Comparison of ENCODE assay signal across 32 mouse cellular contexts in genomic region chr13:105008891-105009290, GRCm38 (mm10). TPM values are rescaled to one million over a fixed set of nuclear protein-coding genes. Genes with fewer than 3 reads are reported as not detected.
"Had no signal": no experiment of that assay in that cellular context is flagged by ENCODE, and none has a peak within 500 bp of the region (broad histone marks: within the 10 kb centered on the region; RNA-seq: fewer than 3 reads in every experiment).

No protein-coding gene starts in this region.

- H3K9ac ChIP-seq: limb, embryonic 12.5 days; limb, embryonic 13.5 days; limb, embryonic 15.5 days; liver, embryonic 12.5 days; liver, embryonic 13.5 days; liver, embryonic 14.5 days; liver, embryonic 15.5 days; liver, postnatal 0 days; lung, embryonic 14.5 days; lung, embryonic 15.5 days; midbrain, embryonic 12.5 days; midbrain, embryonic 13.5 days; midbrain, embryonic 15.5 days; neural tube, embryonic 12.5 days had no signal

- H3K4me1 ChIP-seq: limb, embryonic 10.5 days; limb, embryonic 12.5 days; limb, embryonic 13.5 days; limb, embryonic 15.5 days; liver, embryonic 12.5 days; liver, embryonic 13.5 days; liver, embryonic 15.5 days; lung, embryonic 15.5 days; megakaryocyte, embryonic 14.5 days; midbrain, embryonic 12.5 days; midbrain, embryonic 13.5 days; midbrain, embryonic 15.5 days; neural tube, embryonic 12.5 days had no signal

- H3K27ac ChIP-seq: left cerebral cortex, adult 2 months; limb, embryonic 10.5 days; limb, embryonic 12.5 days; limb, embryonic 13.5 days; limb, embryonic 15.5 days; liver, embryonic 12.5 days; liver, embryonic 13.5 days; liver, embryonic 14.5 days; liver, embryonic 15.5 days; lung, embryonic 15.5 days; macrophage; midbrain, embryonic 12.5 days; midbrain, embryonic 13.5 days; midbrain, embryonic 15.5 days; neural tube, embryonic 12.5 days had no signal

- H3K27me3 ChIP-seq: limb, embryonic 12.5 days; limb, embryonic 13.5 days; limb, embryonic 15.5 days; liver, embryonic 12.5 days; liver, embryonic 13.5 days; liver, embryonic 15.5 days; lung, embryonic 15.5 days; megakaryocyte, embryonic 14.5 days; midbrain, embryonic 12.5 days; midbrain, embryonic 13.5 days; midbrain, embryonic 15.5 days; neural tube, embryonic 12.5 days had no signal

- H3K4me3 ChIP-seq: left cerebral cortex, adult 2 months; limb, embryonic 10.5 days; limb, embryonic 12.5 days; limb, embryonic 13.5 days; limb, embryonic 15.5 days; liver, embryonic 12.5 days; liver, embryonic 13.5 days; liver, embryonic 15.5 days; lung, embryonic 15.5 days; megakaryocyte, embryonic 14.5 days; midbrain, embryonic 12.5 days; midbrain, embryonic 13.5 days; midbrain, embryonic 15.5 days; myocyte; neural tube, embryonic 12.5 days had no signal

- DNase-seq: left cerebral cortex, postnatal 4 days; liver; liver, embryonic 13.5 days; liver, postnatal 0 days; lung, adult 18-20 months; lung, adult 2 months; lung, embryonic 14.5 days; lung, postnatal 10 days; lung, postnatal 14 days; lung, postnatal 36 days; lung, postnatal 4 days; midbrain, embryonic 14.5 days had no signal

- H3K36me3 ChIP-seq: limb, embryonic 10.5 days; limb, embryonic 12.5 days; limb, embryonic 13.5 days; limb, embryonic 15.5 days; liver, embryonic 12.5 days; liver, embryonic 13.5 days; liver, embryonic 15.5 days; lung, embryonic 15.5 days; midbrain, embryonic 12.5 days; midbrain, embryonic 13.5 days; midbrain, embryonic 15.5 days; neural tube, embryonic 12.5 days had no signal

- ATAC-seq: liver, embryonic 12.5 days; liver, postnatal 0 days; lung, postnatal 0 days; midbrain, embryonic 13.5 days; midbrain, embryonic 15.5 days; midbrain, embryonic 16.5 days had no signal

- H3K9me3 ChIP-seq: limb, embryonic 10.5 days; limb, embryonic 12.5 days; limb, embryonic 13.5 days; limb, embryonic 15.5 days; liver, embryonic 12.5 days; liver, embryonic 13.5 days; liver, embryonic 15.5 days; lung, embryonic 15.5 days; megakaryocyte, embryonic 14.5 days; midbrain, embryonic 12.5 days; midbrain, embryonic 13.5 days; midbrain, embryonic 15.5 days; neural tube, embryonic 12.5 days had no signal

- H3K4me2 ChIP-seq: limb, embryonic 12.5 days; limb, embryonic 13.5 days; limb, embryonic 15.5 days; liver, embryonic 11.5 days; liver, embryonic 12.5 days; liver, embryonic 13.5 days; liver, embryonic 15.5 days; lung, embryonic 14.5 days; lung, embryonic 15.5 days; midbrain, embryonic 12.5 days; midbrain, embryonic 13.5 days; midbrain, embryonic 15.5 days; neural tube, embryonic 12.5 days had no signal

RNA-seq across cellular contexts. Expression of gene Rgs7bp, which starts 45.8 kb away (rescaled TPM):
- total RNA-seq: monocyte, adult 5-6 weeks had no signal
